Mouse (Mus musculus): ENCODE data around the gene Gna11.

DNA sequence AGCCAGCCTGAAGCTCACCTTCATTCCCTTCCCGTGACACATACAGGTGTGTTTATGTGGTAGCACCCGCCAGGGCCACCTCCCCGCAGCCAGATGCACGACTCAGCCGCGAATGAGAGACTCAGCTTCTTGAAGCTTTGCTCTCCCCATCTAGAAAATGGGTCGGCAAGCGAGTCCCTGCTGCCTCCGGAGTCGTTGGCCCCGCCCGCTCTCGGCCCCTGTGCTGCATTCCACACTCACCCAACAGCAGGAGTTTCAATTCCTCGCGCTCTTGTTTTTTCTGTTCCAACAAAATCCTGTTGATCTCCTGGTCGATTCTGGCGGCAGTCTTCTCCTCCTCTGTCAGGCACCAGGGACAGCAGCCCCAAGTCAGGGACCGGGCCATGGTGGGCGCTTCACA, 21.4 kb downstream of the Gna11 start:
- TF ChIP-seq CHD2 (IDR thresholded peaks at IDR 0.05; ENCODE audit: low read depth, low read length) = no peak
- no peak for TF ChIP-seq ZC3H11A (IDR thresholded peaks at IDR 0.05; ENCODE audit: borderline replicate concordance, low read depth, low read length)
